Mouse (Mus musculus) liver, embryonic 14.5 days (tissue): ENCODE results near the gene Gm3604. TPM values are rescaled to one million over a fixed set of nuclear protein-coding genes. Genes with fewer than 3 reads are reported as not detected.
"Not testable (repeated sequence)": the region's sequence is repeated elsewhere in the genome, so short reads cannot be mapped to it uniquely, and the experiment has no call there.

ENCODE experiments used
- ATAC-seq: fragments of 200-750 bp; cut with Nextera tagmentation; 2 replicates; pipeline ENCODE4 v1.8.0; 2017; ENCODE audit warnings: moderate number of reproducible peaks, mild to moderate bottlenecking, moderate library complexity; ENCODE audit not compliant: insufficient read depth
- DNase-seq, 3 experiments: peaks; one replicate each; pipeline ENCODE4 v3.0.0-alpha.2; 2012 to 2013; ENCODE audit warnings: low read depth in 3 of 3, low spot score in 3 of 3
- H3K27ac ChIP-seq: fragments of 300-500 bp; sonication (generic); 2 replicates; pipeline ENCODE4 v1.5.1; 2014; ENCODE audit warnings: moderate library complexity, mild to moderate bottlenecking, control low read depth, inconsistent platforms
- H3K27me3 ChIP-seq: fragments of 300-500 bp; sonication (generic); 2 replicates; pipeline ENCODE4 v1.6.1; 2014; ENCODE audit warnings: mild to moderate bottlenecking, low read length, moderate library complexity; ENCODE audit not compliant: control insufficient read depth, insufficient read depth
- H3K36me3 ChIP-seq: fragments of 300-500 bp; sonication (generic); replicated peaks from 2 replicates; pipeline ENCODE4 v1.6.1; 2014; ENCODE audit warnings: low read depth; ENCODE audit not compliant: control insufficient read depth, insufficient read depth
- H3K4me1 ChIP-seq, 2 experiments: fragments of 200-500 bp in 1 of 2; fragments of 300-500 bp in 1 of 2; sonication (generic) in 1 of 2; replicated peaks; 2 replicates each; pipeline ENCODE4 v1.6.1; 2012 to 2014; ENCODE audit warnings: antibody characterized with exemption in 1 of 2, inconsistent platforms in 1 of 2, low read length in 1 of 2; ENCODE audit not compliant: control insufficient read depth in 2 of 2, insufficient read depth in 2 of 2
- H3K4me2 ChIP-seq: fragments of 300-500 bp; sonication (generic); 2 replicates; pipeline ENCODE4 v1.6.1; 2014; ENCODE audit warnings: low read depth, mild to moderate bottlenecking, control low read depth, moderate library complexity
- H3K4me3 ChIP-seq, 2 experiments: fragments of 200-500 bp in 1 of 2; fragments of 300-500 bp in 1 of 2; sonication (generic) in 1 of 2; 2 replicates each; pipeline ENCODE4 v1.5.1; 2012 to 2014; ENCODE audit warnings: low read depth in 2 of 2, low read length in 2 of 2, mild to moderate bottlenecking in 2 of 2, control low read depth in 1 of 2, inconsistent platforms in 1 of 2, moderate library complexity in 1 of 2; ENCODE audit not compliant: insufficient read depth in 1 of 2
- H3K9ac ChIP-seq: fragments of 300-500 bp; sonication (generic); replicated peaks from 2 replicates; pipeline ENCODE4 v1.6.1; 2014; ENCODE audit warnings: mild to moderate bottlenecking, control low read depth, moderate library complexity
- H3K9me3 ChIP-seq: fragments of 300-500 bp; sonication (generic); 2 replicates; pipeline ENCODE4 v1.6.1; 2016; ENCODE audit warnings: low read length, mixed read lengths; ENCODE audit not compliant: control insufficient read depth
- CTCF ChIP-seq: IDR thresholded peaks from 2 replicates; pipeline ENCODE4 v1.5.1; 2016; ENCODE audit warnings: antibody characterized with exemption, low read depth, control low read depth
- EP300 ChIP-seq: IDR thresholded peaks from 2 replicates; pipeline ENCODE4 v1.6.1; 2016; ENCODE audit warnings: antibody characterized with exemption, low read depth
- WGBS: fragments of 180-500 bp; shearing (Covaris S2); extraction: QIAGEN DNeasy Blood & Tissue Kit; methylation state at CpG from one replicate; pipeline ENCODE4 v1.1.7; 2014; ENCODE audit not compliant: insufficient replicate concordance; 5-methylcytosine and 5-hydroxymethylcytosine counted together
- microRNA-seq: library from miRNA; unstranded; fragments of <30 nt; microRNA quantifications from one replicate; pipeline ENCODE4, GENCODE M21; 2016
- polyA plus RNA-seq, 2 experiments: library from polyadenylated mRNA; depleted of rRNA in 1 of 2; stranded (reverse) in 1 of 2; unstranded in 1 of 2; fragments of >200 nt; fragmentation: Nextera tagmentation in 1 of 2; extraction: Ambion mirVana in 1 of 2; gene quantifications; 2 replicates each; pipeline versions ENCODE4 v1.2.1 to v1.2.3; 2012 to 2014

The Gm3604 gene
- polyA plus RNA-seq (2012; rRNA removed) (0.75 and 1.3 TPM in 2 replicates), polyA plus RNA-seq (2014; fragmentation: Nextera tagmentation; extraction: Ambion mirVana) (4.4 and 4.6 TPM in 2 replicates)

- peak within 1 kb of the TSS; percentile 77 for H3K9ac ChIP-seq
- H3K27ac ChIP-seq, H3K9me3 ChIP-seq, H3K4me1 ChIP-seq, H3K27me3 ChIP-seq, H3K36me3 ChIP-seq: not testable (repeated sequence)
- ATAC-seq (peak; percentile 63), DNase-seq (peak; percentile 50 to 58 (median 57))
- 5% methylated on average over 13 of the region's 13 CpGs for WGBS
- H3K4me2 ChIP-seq = peak within 1 kb of the TSS; percentile 48
- H3K4me3 ChIP-seq = peak within 1 kb of the TSS; percentile 53 to 99
These were observed at the start of gene Gm3604 for GRCm38 (mm10) chr13:62382952-62383351. TSS of gene Gm3604 (minus strand) at chr13:62383177.

GRCm38 (mm10) chr13:62399206-62399605 lies 16.2 kb upstream of the Gm3604 start:
- 49% methylated on average over 3 of the region's 3 CpGs for WGBS
- not testable (repeated sequence) for H3K36me3 ChIP-seq, H3K4me1 ChIP-seq, H3K4me2 ChIP-seq, DNase-seq, H3K9me3 ChIP-seq, H3K27me3 ChIP-seq, H3K4me3 ChIP-seq, H3K9ac ChIP-seq, ATAC-seq, H3K27ac ChIP-seq

- DNase-seq, H3K36me3 ChIP-seq, H3K4me2 ChIP-seq, H3K9me3 ChIP-seq, H3K27ac ChIP-seq, H3K9ac ChIP-seq, ATAC-seq, H3K27me3 ChIP-seq, H3K4me3 ChIP-seq, H3K4me1 ChIP-seq: not testable (repeated sequence)
- WGBS = 70% methylated on average over 8 of the region's 8 CpGs
These were observed 7.2 kb upstream of the Gm3604 start for GRCm38 (mm10) chr13:62390076-62390620.

GRCm38 (mm10) chr13:62331786-62332185 lies 51.2 kb downstream of the Gm3604 start:
- no peak for TF ChIP-seq EP300
- no peak for TF ChIP-seq CTCF
- Histone ChIP-seq H3K9me3 (no peaks in the 10 kb centered on the region), H3K4me2 (no peak overlapping the region), H3K27ac (no peak overlapping the region), H3K9ac (no peak overlapping the region), H3K4me1 (no peaks in the 10 kb centered on the region), H3K27me3 (no peaks in the 10 kb centered on the region), H3K36me3 (no peaks in the 10 kb centered on the region), H3K4me3 (no peak overlapping the region)
- ATAC-seq (no peak), DNase-seq (no peak)

GRCm38 (mm10) chr13:62331381-62331780 lies 51.6 kb downstream of the Gm3604 start:
- Histone ChIP-seq H3K27ac (no peak overlapping the region), H3K4me2 (no peak overlapping the region), H3K9ac (no peak overlapping the region), H3K36me3 (no peaks in the 10 kb centered on the region), H3K9me3 (no peaks in the 10 kb centered on the region), H3K4me1 (no peaks in the 10 kb centered on the region), H3K4me3 (no peak overlapping the region), H3K27me3 (no peaks in the 10 kb centered on the region)
- DNase-seq (no peak), ATAC-seq (no peak)
- WGBS = 40% methylated on average over 2 of the region's 2 CpGs
- TF ChIP-seq CTCF = no peak
- no peak for TF ChIP-seq EP300

Small RNAs within 50 kb of the gene (microRNA-seq; reads per million reads assigned to microRNA genes)
- gene Gm25933 = not detected

Other genes starting within 250 kb of the Gm3604 start
- 0.49 and 1.4 TPM in 2 replicates for gene Gm49359, start 83.7 kb upstream of the Gm3604 start, polyA plus RNA-seq (2012; rRNA removed)
- 1.1 and 1.5 TPM in 2 replicates for gene Gm49359, start 83.7 kb upstream of the Gm3604 start, polyA plus RNA-seq (2014; fragmentation: Nextera tagmentation; extraction: Ambion mirVana)
- not detected in 2 replicates for gene Zfp935, start 175.3 kb upstream of the Gm3604 start, polyA plus RNA-seq (2012; rRNA removed)
- gene Zfp935, start 175.3 kb upstream of the Gm3604 start, polyA plus RNA-seq (2014; fragmentation: Nextera tagmentation; extraction: Ambion mirVana) = not detected in 2 replicates
- gene Zfp934, start 188.0 kb upstream of the Gm3604 start, polyA plus RNA-seq (2012; rRNA removed) = 2.7 and 3.7 TPM in 2 replicates
- gene Zfp934, start 188.0 kb upstream of the Gm3604 start, polyA plus RNA-seq (2014; fragmentation: Nextera tagmentation; extraction: Ambion mirVana) = 5.3 and 6.0 TPM in 2 replicates
- 0.49 and 1.1 TPM in 2 replicates for gene 6720489N17Rik, start 241.0 kb upstream of the Gm3604 start, polyA plus RNA-seq (2012; rRNA removed)
- gene 6720489N17Rik, start 241.0 kb upstream of the Gm3604 start, polyA plus RNA-seq (2014; fragmentation: Nextera tagmentation; extraction: Ambion mirVana) = 3.1 and 3.5 TPM in 2 replicates